Mouse (Mus musculus) lung, postnatal 0 days (tissue): ENCODE results near the gene Mroh3. TPM values are rescaled to one million over a fixed set of nuclear protein-coding genes. Genes with fewer than 3 reads are reported as not detected.
A peak's percentile ranks its signal among the peaks of the same experiment; 100 is the strongest.

ENCODE experiments used
- ATAC-seq: fragments of 200-750 bp; cut with Nextera tagmentation; 2 replicates; pipeline ENCODE4 v1.8.0; 2017; ENCODE audit warnings: moderate library complexity
- DNase-seq: peaks from one replicate; pipeline ENCODE4 v3.0.0-alpha.2; 2016; ENCODE audit warnings: low spot score
- H3K27ac ChIP-seq: fragments of 300-500 bp; sonication (generic); 2 replicates; pipeline ENCODE4 v1.5.1; 2014; ENCODE audit warnings: antibody characterized with exemption, mild to moderate bottlenecking, low read length, mixed read lengths
- H3K27me3 ChIP-seq: fragments of 300-500 bp; sonication (generic); replicated peaks from 2 replicates; pipeline ENCODE4 v1.6.1; 2014; ENCODE audit warnings: low read length, mixed read lengths; ENCODE audit not compliant: insufficient read depth
- H3K36me3 ChIP-seq: fragments of 300-500 bp; sonication (generic); 2 replicates; pipeline ENCODE4 v1.6.1; 2014; ENCODE audit warnings: low read length, mixed read lengths; ENCODE audit not compliant: insufficient read depth
- H3K4me1 ChIP-seq: fragments of 300-500 bp; sonication (generic); 2 replicates; pipeline ENCODE4 v1.6.1; 2014; ENCODE audit warnings: antibody characterized with exemption, low read depth, low read length, mixed read lengths; ENCODE audit not compliant: insufficient read depth
- H3K4me2 ChIP-seq: fragments of 300-500 bp; sonication (generic); replicated peaks from 2 replicates; pipeline ENCODE4 v1.6.1; 2014; ENCODE audit warnings: low read depth, mild to moderate bottlenecking, low read length, moderate library complexity, mixed read lengths
- H3K4me3 ChIP-seq: fragments of 300-500 bp; sonication (generic); 2 replicates; pipeline ENCODE4 v1.5.1; 2014; ENCODE audit warnings: low read depth, low read length
- H3K9ac ChIP-seq: fragments of 300-500 bp; sonication (generic); replicated peaks from 2 replicates; pipeline ENCODE4 v1.6.1; 2014; ENCODE audit warnings: low read depth, mild to moderate bottlenecking
- H3K9me3 ChIP-seq: fragments of 300-500 bp; sonication (generic); 2 replicates; pipeline ENCODE4 v1.6.1; 2016; ENCODE audit warnings: low read length, mixed read lengths
- CTCF ChIP-seq: IDR thresholded peaks from 2 replicates; pipeline ENCODE4 v1.5.1; 2016; ENCODE audit warnings: antibody characterized with exemption, mild to moderate bottlenecking
- EP300 ChIP-seq: IDR thresholded peaks from 2 replicates; pipeline ENCODE4 v1.6.1; 2016; ENCODE audit warnings: antibody characterized with exemption, mild to moderate bottlenecking, control low read depth
- WGBS: fragments of 180-500 bp; shearing (Covaris S2); extraction: QIAGEN DNeasy Blood & Tissue Kit; methylation state at CpG from one replicate; pipeline ENCODE4 v1.1.7; 2014; 5-methylcytosine and 5-hydroxymethylcytosine counted together
- polyA plus RNA-seq: library from polyadenylated mRNA; unstranded; fragments of >200 nt; fragmentation: Nextera tagmentation; extraction: Ambion mirVana; gene quantifications from 2 replicates; pipeline ENCODE4 v1.2.1, GENCODE M21; 2015

Gene Mroh3
- polyA plus RNA-seq, 1 experiment from 2014 or later, result 0.18 TPM

GRCm38 (mm10) chr1:136141176-136141950 lies 71.3 kb downstream of the Mroh3 start:
- no peak overlapping the region for H3K9ac ChIP-seq
- H3K27me3 ChIP-seq, result no peaks in the 10 kb centered on the region
- H3K4me1 ChIP-seq, result peaks cover 14% of the 10 kb centered on the region; the same call in 1 of the 2 replicates
- ATAC-seq, result no peak
- WGBS, result 88% methylated on average over 11 of the region's 11 CpGs
- no peak overlapping the region for H3K4me3 ChIP-seq
- no peak overlapping the region for H3K4me2 ChIP-seq
- no peak overlapping the region for H3K27ac ChIP-seq
- H3K9me3 ChIP-seq, result no peaks in the 10 kb centered on the region
- no peaks in the 10 kb centered on the region for H3K36me3 ChIP-seq
- TF ChIP-seq CTCF, result no peak
- TF ChIP-seq EP300, result no peak
- DNase-seq, result no peak

- 4% methylated on average over 32 of the region's 32 CpGs for WGBS
- H3K36me3 ChIP-seq, result no peaks in the 10 kb centered on the region
- H3K27ac ChIP-seq, result peak overlapping the region; percentile 57
- H3K4me2 ChIP-seq, result peak overlapping the region; percentile 77
- peaks cover 25% of the 10 kb centered on the region; the same call in 1 of the 2 replicates for H3K4me1 ChIP-seq
- DNase-seq (peak; percentile 85), ATAC-seq (peak; percentile 77)
- H3K27me3 ChIP-seq, result no peaks in the 10 kb centered on the region
- peak overlapping the region; percentile 38 for H3K9ac ChIP-seq
- TF ChIP-seq EP300, result no peak
- no peak for TF ChIP-seq CTCF
- peak overlapping the region; percentile 42 for H3K4me3 ChIP-seq
- H3K9me3 ChIP-seq, result no peaks in the 10 kb centered on the region
Measured at GRCm38 (mm10) chr1:136139990-136140640, 72.5 kb downstream of the Mroh3 start.

GRCm38 (mm10) chr1:136138191-136138830 lies 74.3 kb downstream of the Mroh3 start:
- Histone ChIP-seq H3K4me1 (peaks cover 29% of the 10 kb centered on the region; the same call in 1 of the 2 replicates), H3K4me3 (no peak overlapping the region), H3K27ac (no peak overlapping the region), H3K4me2 (no peak overlapping the region), H3K9me3 (no peaks in the 10 kb centered on the region), H3K9ac (no peak overlapping the region), H3K36me3 (no peaks in the 10 kb centered on the region), H3K27me3 (no peaks in the 10 kb centered on the region)
- 34% methylated on average over 10 of the region's 10 CpGs for WGBS
- no peak for TF ChIP-seq EP300
- no peak for TF ChIP-seq CTCF
- ATAC-seq (no peak), DNase-seq (no peak)

- no peak overlapping the region for H3K9ac ChIP-seq
- peaks cover 4% of the 10 kb centered on the region; the same call in 1 of the 2 replicates for H3K27me3 ChIP-seq
- H3K36me3 ChIP-seq, result no peaks in the 10 kb centered on the region
- peaks cover 32% of the 10 kb centered on the region; the same call in 1 of the 2 replicates for H3K4me1 ChIP-seq
- TF ChIP-seq EP300 (no peak), CTCF (no peak)
- no peak for ATAC-seq
- no peaks in the 10 kb centered on the region for H3K9me3 ChIP-seq
- H3K27ac ChIP-seq, result no peak overlapping the region
- no peak overlapping the region for H3K4me3 ChIP-seq
- peak; percentile 55 for DNase-seq
- no peak overlapping the region for H3K4me2 ChIP-seq
- 4% methylated on average over 4 of the region's 4 CpGs for WGBS
Measured at GRCm38 (mm10) chr1:136137575-136137974, 75.1 kb downstream of the Mroh3 start.

- Histone ChIP-seq H3K4me2 (no peak overlapping the region), H3K27me3 (peaks cover 7% of the 10 kb centered on the region; the same call in 1 of the 2 replicates), H3K9me3 (no peaks in the 10 kb centered on the region), H3K4me3 (no peak overlapping the region), H3K4me1 (peaks cover 29% of the 10 kb centered on the region; the same call in 1 of the 2 replicates), H3K9ac (no peak overlapping the region), H3K27ac (no peak overlapping the region), H3K36me3 (no peaks in the 10 kb centered on the region)
- DNase-seq (peak; percentile 49), ATAC-seq (no peak)
- 35% methylated on average over 7 of the region's 7 CpGs for WGBS
- no peak for TF ChIP-seq EP300
Measured at GRCm38 (mm10) chr1:136137071-136137531, 75.5 kb downstream of the Mroh3 start.

GRCm38 (mm10) chr1:136136547-136136946 lies 76.1 kb downstream of the Mroh3 start:
- 48% methylated on average over 4 of the region's 4 CpGs for WGBS
- H3K4me2 ChIP-seq, result no peak overlapping the region
- peaks cover 7% of the 10 kb centered on the region; the same call in 1 of the 2 replicates for H3K27me3 ChIP-seq
- H3K4me1 ChIP-seq, result peaks cover 29% of the 10 kb centered on the region; the same call in 1 of the 2 replicates
- H3K9ac ChIP-seq, result no peak overlapping the region
- no peaks in the 10 kb centered on the region for H3K9me3 ChIP-seq
- no peaks in the 10 kb centered on the region for H3K36me3 ChIP-seq
- no peak overlapping the region for H3K27ac ChIP-seq
- H3K4me3 ChIP-seq, result no peak overlapping the region
- DNase-seq (no peak), ATAC-seq (peak; percentile 37; the same call in 1 of the 2 replicates)
- TF ChIP-seq CTCF (no peak), EP300 (no peak)
